Mouse (Mus musculus) thymus, postnatal 14 days (tissue): ENCODE measurements around the gene Egln3.

Experiments
- DNase-seq: peaks from one replicate; pipeline ENCODE4 v3.0.0; 2021

Egln3 gene

GRCm38 (mm10) chr12:54160279-54160678, 43.4 kb downstream of the Egln3 start:
- no peak for DNase-seq

DNA sequence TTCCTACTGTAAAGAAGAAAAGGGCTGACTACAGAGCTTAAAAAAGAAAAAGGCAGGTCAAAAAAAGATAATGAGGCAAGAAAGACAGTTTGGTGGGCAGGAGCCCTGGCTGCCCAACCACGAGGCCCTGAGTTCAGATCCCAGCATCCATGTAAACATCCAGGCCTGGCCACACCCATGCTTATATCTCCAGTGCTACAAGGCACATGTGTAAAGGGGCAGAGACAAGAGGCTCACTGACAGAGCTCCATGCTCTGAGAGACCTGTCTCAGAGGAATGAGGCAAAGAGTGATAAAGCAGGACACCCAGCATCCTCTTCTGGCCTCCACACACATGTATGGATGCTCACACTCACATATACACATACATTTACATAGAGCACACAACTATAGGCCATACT, 48.9 kb downstream of the Egln3 start:
- no peak for DNase-seq

- DNase-seq = peak; percentile 24
These were observed 56.6 kb downstream of the Egln3 start for GRCm38 (mm10) chr12:54146943-54147556.
